Mouse (Mus musculus) kidney, adult 2 months (tissue): ENCODE results near the gene Trmt44.

Experiments used
- CTCF ChIP-seq: fragments of 200-500 bp; conservative IDR thresholded peaks from 2 replicates; pipeline ENCODE4 v1.5.1; 2011; ENCODE audit warnings: low read depth, mild to moderate bottlenecking, control low read depth, low read length, moderate library complexity, mixed read lengths; ENCODE audit not compliant: insufficient read depth, insufficient read length
- POLR2A ChIP-seq: fragments of 200-500 bp; IDR thresholded peaks from one replicate; pipeline ENCODE4 v1.6.1; 2011; ENCODE audit warnings: low read depth, low read length, control low read depth

DNA sequence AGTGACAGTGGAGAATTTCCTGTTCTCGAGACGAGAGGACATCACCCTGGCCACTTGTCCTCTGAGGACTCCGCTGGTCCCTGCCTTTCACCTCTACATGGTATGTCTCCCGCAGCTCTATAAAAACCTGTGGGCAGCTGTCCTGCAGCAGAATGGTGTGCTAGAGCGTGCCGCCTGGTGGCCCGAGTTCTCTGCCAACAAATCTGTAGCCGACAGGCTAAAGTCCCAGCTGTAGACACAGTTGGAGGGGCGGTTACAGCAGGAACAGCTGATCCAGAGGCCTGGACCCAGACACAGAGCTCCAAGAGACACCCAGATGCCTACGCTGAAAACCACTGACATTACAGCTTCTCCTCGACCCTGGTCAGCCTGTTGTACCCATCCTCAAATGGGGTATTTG is 37.0 kb upstream of the Trmt44 start:
- TF ChIP-seq CTCF = no peak
- no peak for TF ChIP-seq POLR2A
